Comparison of ENCODE assay signal across 12 mouse cellular contexts in the genomic region with DNA sequence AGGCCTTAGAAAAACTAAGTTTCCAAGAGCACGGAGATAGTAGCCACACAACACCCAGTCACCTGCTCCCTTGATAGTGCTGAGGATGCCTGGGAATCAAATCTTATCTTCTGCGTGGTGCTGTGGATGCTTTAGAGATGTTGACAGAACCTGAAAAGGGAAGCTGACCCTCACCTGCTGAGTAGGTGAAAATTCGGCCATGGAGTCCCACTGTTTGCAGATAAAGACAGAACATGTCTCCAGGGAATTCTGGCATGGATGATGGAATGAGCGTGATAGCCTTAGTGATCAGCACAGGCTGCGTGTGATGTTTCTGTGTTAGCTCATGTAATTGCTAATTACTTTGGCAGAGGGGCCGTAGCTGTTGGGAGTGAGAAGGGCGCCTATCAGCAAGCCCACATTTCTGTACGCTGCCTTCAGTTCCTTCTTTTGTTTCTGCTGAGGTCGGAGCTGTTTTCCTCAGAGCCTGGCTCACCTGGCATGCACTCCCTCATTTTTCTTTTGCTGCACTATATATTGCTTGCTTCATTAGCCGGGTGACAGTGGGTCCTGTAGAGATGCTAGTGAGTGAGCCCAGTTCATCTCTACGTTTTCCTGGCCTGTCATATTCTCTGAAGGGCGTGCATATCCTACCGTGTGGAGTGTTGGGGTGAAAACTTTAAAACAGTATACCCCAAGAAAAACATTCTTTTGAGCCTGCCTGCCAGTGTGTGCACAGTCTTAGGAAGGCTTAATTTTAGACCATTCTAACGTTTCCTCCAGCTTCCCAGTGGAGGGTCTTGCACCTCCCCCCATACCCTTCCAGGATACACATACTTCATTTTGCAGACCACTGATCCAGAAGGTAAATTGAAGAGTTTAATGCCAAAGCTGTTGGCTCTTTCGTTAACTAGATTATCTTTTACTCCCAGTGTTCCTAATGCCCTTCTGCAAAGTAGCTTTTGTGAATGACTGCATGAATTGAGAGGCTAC. TPM values are rescaled to one million over a fixed set of nuclear protein-coding genes. Genes with fewer than 3 reads are reported as not detected.
DNase-seq lines count a peak whose midpoint lies in the region; ATAC-seq lines count a peak whose summit lies in the region.
"Had no signal": no experiment of that assay in that cellular context is flagged by ENCODE, and none has a peak within 500 bp of the region (broad histone marks: within the 10 kb centered on the region; RNA-seq: fewer than 3 reads in every experiment).

No protein-coding gene starts in this region.

- H3K4me1 ChIP-seq in kidney, embryonic 15.5 days, result peaks cover 97% of the 10 kb centered on the region
- H3K4me1 ChIP-seq in forebrain, embryonic 10.5 days, result peaks cover 99% of the 10 kb centered on the region
- H3K4me1 ChIP-seq in hindbrain, embryonic 13.5 days (replicated peaks), result peaks cover 74% of the 10 kb centered on the region
- peaks cover 17% of the 10 kb centered on the region for H3K4me1 ChIP-seq in midbrain, embryonic 16.5 days (ENCODE audit: control insufficient read depth, insufficient read depth, low read length)

- H3K4me3 ChIP-seq in kidney, embryonic 15.5 days (replicated peaks), result no peak overlapping the region
- H3K4me3 ChIP-seq in forebrain, embryonic 10.5 days, result no peak overlapping the region; the same call in 1 of the 2 replicates
- H3K4me3 ChIP-seq in hindbrain, embryonic 13.5 days, result no peak overlapping the region
- no peak overlapping the region for H3K4me3 ChIP-seq in midbrain, embryonic 16.5 days (ENCODE audit: low read depth, low read length)
- H3K4me3 ChIP-seq: liver, embryonic 12.5 days had no signal

- peak; percentile 41; the same call in 1 of the 2 replicates for ATAC-seq in kidney, embryonic 15.5 days (replicated peaks; ENCODE audit: low FRiP score)
- ATAC-seq in hindbrain, embryonic 13.5 days (ENCODE audit: low FRiP score), result peak; percentile 52
- ATAC-seq in midbrain, embryonic 16.5 days, result peak; percentile 13; the same call in 1 of the 2 replicates
- ATAC-seq: liver, embryonic 12.5 days had no signal

- H3K27me3 ChIP-seq in kidney, embryonic 15.5 days, result no peaks in the 10 kb centered on the region
- H3K27me3 ChIP-seq in forebrain, embryonic 10.5 days (ENCODE audit: poor library complexity, severe bottlenecking), result no peaks in the 10 kb centered on the region
- H3K27me3 ChIP-seq in hindbrain, embryonic 13.5 days, result no peaks in the 10 kb centered on the region
- no peaks in the 10 kb centered on the region for H3K27me3 ChIP-seq in midbrain, embryonic 16.5 days (ENCODE audit: control insufficient read depth, insufficient read depth, low read depth, low read length)
- H3K27me3 ChIP-seq: liver, embryonic 12.5 days had no signal

- no peaks in the 10 kb centered on the region for H3K36me3 ChIP-seq in kidney, embryonic 15.5 days
- H3K36me3 ChIP-seq in forebrain, embryonic 10.5 days (replicated peaks), result no peaks in the 10 kb centered on the region
- H3K36me3 ChIP-seq in hindbrain, embryonic 13.5 days, result no peaks in the 10 kb centered on the region
- H3K36me3 ChIP-seq in midbrain, embryonic 16.5 days (ENCODE audit: control insufficient read depth, insufficient read depth, low read length), result no peaks in the 10 kb centered on the region
- H3K36me3 ChIP-seq: liver, embryonic 12.5 days had no signal

- H3K4me2 ChIP-seq in kidney, embryonic 15.5 days, result peak overlapping the region; percentile 12
- H3K4me2 ChIP-seq in hindbrain, embryonic 13.5 days, result peak overlapping the region; percentile 14; the same call in 1 of the 2 replicates
- no peak overlapping the region for H3K4me2 ChIP-seq in midbrain, embryonic 16.5 days (ENCODE audit: low read length)
- H3K4me2 ChIP-seq: liver, embryonic 12.5 days had no signal

- no peaks in the 10 kb centered on the region for H3K9me3 ChIP-seq in kidney, embryonic 15.5 days (replicated peaks)
- no peaks in the 10 kb centered on the region for H3K9me3 ChIP-seq in forebrain, embryonic 10.5 days
- H3K9me3 ChIP-seq in hindbrain, embryonic 13.5 days, result no peaks in the 10 kb centered on the region
- H3K9me3 ChIP-seq in midbrain, embryonic 16.5 days (replicated peaks; ENCODE audit: control insufficient read depth, low read length, poor library complexity, severe bottlenecking), result no peaks in the 10 kb centered on the region
- H3K9me3 ChIP-seq: liver, embryonic 12.5 days had no signal

- DNase-seq in kidney, adult 11 months, result no peak
- no peak for DNase-seq in forebrain, embryonic 10.5 days (ENCODE audit: extremely low spot score, low spot score)
- no peak for DNase-seq in thymus, postnatal 36 days
- no peak for DNase-seq in urinary bladder, postnatal 25 days (ENCODE audit: low spot score)
- DNase-seq: adrenal gland, adult 8-10 months; cerebellum, postnatal 36 days; right cerebral cortex, adult 18-20 months; thymus, postnatal 14 days had no signal

- H3K9ac ChIP-seq in kidney, embryonic 15.5 days, result no peak overlapping the region
- 0 out of 2 replicates have a peak overlapping the region, but pooled peaks have one; percentile 30 for H3K9ac ChIP-seq in hindbrain, embryonic 13.5 days
- H3K9ac ChIP-seq in midbrain, embryonic 16.5 days (ENCODE audit: low read depth, low read length), result no peak overlapping the region
- H3K9ac ChIP-seq: liver, embryonic 12.5 days had no signal

- 40% methylated on average over 15 of the region's 15 CpGs for WGBS in kidney, embryonic 15.5 days
- WGBS in forebrain, embryonic 10.5 days, result 45% methylated on average over 15 of the region's 15 CpGs
- WGBS in hindbrain, embryonic 13.5 days, result 34% methylated on average over 15 of the region's 15 CpGs
- 32% methylated on average over 15 of the region's 15 CpGs for WGBS in midbrain, embryonic 16.5 days

- H3K27ac ChIP-seq in kidney, embryonic 15.5 days, result peak overlapping the region; percentile 73
- peak overlapping the region; percentile 54; the same call in 1 of the 2 replicates for H3K27ac ChIP-seq in forebrain, embryonic 10.5 days
- peak overlapping the region; percentile 74 for H3K27ac ChIP-seq in hindbrain, embryonic 13.5 days
- H3K27ac ChIP-seq in midbrain, embryonic 16.5 days (ENCODE audit: low read length), result no peak overlapping the region
- H3K27ac ChIP-seq: liver, embryonic 12.5 days had no signal

RNA-seq across cellular contexts. Expression of a gene that starts 21.6 kb away (rescaled TPM):
- 33.1 and 33.8 TPM in 2 replicates for polyA plus RNA-seq in kidney, embryonic 15.5 days (2015; fragmentation: Nextera tagmentation; extraction: Ambion mirVana)
- polyA plus RNA-seq in forebrain, embryonic 10.5 days (2016; fragmentation: Nextera tagmentation; extraction: Ambion mirVana), result 19.1 and 21.2 TPM in 2 replicates
- 11.1 and 12.0 TPM in 2 replicates for polyA plus RNA-seq in hindbrain, embryonic 13.5 days (2015; fragmentation: Nextera tagmentation; extraction: Ambion mirVana)
- 6.6 and 7.0 TPM in 2 replicates for polyA plus RNA-seq in midbrain, embryonic 16.5 days (2015; fragmentation: Nextera tagmentation; extraction: Ambion mirVana)
